Mouse (Mus musculus) effector memory CD4-positive, alpha-beta T cell, adult 5 months (primary cell): ENCODE results near the gene Kdm5a. TPM values are rescaled to one million over a fixed set of nuclear protein-coding genes. Genes with fewer than 3 reads are reported as not detected.

Experiments
- polyA plus RNA-seq: library from polyadenylated mRNA; unstranded; fragments of 100-300 nt; shearing (Covaris generic); gene quantifications from one replicate; pipeline ENCODE4 v1.2.1, GENCODE M21; 2017

Gene Kdm5a
- 144 TPM for polyA plus RNA-seq

DNA sequence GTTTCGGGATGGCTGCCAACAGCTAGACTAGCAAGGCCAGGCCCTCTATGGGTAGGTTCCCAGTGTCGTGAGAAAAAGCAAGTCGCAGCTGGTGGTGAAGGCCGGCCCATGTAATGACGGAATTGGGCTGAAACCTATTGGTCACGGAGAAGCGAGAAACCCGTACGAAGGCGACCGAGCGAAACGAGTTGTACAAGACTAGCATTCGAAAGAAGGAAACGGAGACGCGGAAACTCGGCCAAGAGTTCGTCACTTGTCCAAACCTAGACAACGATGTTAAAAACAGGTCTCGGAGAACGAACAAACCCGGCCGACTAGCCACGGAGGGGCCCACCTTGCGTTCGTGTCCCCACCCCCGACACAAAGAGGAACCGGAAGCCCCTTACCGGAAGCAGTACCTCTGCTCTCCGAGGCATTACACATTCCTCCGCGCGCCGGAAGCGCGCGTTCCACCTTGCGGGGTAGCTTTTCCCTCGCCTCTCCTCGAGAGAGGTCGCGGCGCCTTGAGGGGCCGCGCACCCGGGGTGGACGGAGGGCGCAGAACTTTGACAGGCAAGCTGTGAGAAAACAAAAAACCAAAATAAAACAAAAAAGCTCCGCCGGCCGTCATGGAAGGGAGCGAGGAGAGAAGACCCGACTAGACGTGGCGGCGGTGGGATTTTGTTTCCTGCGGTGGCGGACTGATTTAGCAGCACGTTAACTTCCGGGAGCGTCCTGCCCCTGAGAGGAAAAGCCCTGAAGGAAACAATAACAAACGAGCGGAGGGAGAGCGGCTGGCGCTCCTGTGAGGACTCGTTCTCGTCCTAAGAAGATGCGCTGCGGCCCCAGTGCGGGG lies at the start of gene Kdm5a, which contains the start of gene Ccdc77:
Gene Kdm5a (plus strand): TSS at position 437 of the 835 bp plus-strand sequence.
Gene Ccdc77 (minus strand): TSS at position 687 of the 835 bp plus-strand sequence.

DNA sequence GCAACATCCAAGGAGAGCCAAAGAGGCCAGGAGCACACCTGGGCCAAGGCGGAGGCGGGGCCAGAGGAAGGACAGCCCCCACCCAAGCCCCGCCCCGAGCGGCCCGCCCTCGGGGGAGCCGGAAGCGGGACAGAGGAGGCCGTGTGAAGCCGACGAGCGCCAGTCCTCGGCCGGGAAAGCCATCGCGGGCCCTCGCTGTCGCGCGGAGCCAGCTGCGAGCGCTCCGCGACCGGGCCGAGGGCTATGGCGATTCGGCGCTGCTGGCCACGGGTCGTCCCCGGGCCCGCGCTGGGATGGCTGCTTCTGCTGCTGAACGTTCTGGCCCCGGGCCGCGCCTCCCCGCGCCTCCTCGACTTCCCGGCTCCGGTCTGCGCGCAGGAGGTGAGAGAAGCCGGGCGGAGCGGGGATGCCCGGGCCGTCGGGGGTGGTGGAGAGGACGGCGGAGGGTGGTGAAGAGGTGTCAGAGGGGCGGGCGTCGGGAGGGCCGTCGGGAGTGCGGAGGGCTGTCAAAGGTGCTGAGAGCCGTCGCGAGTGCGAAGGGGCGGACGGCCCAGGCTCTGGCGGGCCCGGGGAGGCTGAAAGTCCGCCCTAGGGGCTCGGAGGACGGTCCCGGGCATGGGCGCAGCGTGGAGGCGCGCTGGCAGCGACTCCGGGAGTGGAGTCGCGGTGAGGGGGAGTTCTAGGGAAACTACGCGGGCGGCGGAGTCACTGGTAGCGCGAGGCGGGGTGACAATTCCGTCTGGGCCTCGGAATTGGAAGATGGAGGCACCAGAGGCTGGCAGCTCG lies 99.4 kb downstream of the Kdm5a start, which contains the start of gene Il17ra:
Gene Il17ra (plus strand): TSS at position 162 of the 786 bp plus-strand sequence.

DNA sequence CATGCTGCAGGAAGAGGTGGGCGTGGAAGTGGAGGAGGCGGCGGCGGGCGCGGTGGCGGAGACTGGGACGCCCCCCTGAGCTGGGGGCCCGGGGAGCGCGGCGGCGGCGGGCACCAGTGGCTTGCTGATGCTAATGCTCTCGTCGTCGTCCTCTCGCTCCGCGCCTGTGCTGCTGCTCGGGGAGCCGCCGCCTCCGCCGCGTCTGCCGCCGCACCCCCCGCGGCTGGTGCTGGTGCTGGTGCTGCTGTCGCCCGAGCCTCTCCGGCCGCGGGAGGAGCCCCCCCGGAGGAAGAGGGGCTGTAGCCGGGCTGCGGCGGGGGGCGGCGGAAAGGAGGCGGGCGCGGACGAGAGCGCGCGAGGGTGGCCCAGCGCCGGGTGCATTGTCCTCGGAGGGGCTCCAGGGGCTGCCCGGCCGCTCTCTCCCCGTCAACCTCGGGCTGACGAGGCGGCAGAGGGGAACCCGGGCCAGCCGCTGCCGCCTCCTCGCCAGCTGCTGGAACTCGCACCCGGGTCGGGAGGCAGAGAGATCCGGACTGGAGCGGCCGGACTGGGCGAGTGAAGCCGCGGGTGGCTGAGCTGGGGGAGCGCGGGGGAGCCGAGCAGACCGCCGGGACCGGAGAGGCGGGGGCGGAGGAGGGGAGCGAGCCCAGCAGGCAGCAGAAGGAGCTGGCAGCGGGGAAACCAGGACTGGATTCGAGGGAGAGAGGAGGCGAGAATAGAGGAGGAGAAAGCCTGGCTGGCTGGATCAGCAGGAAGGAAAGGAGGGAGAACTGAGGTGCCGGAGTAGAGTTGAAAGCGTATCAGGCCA lies 129.7 kb downstream of the Kdm5a start, which contains the start of gene Tmem121b:
Gene Tmem121b (minus strand): TSS at position 434 of the 808 bp plus-strand sequence.

Other genes starting within 250 kb of the Kdm5a start
- gene D330020A13Rik, start 69.8 kb upstream of the Kdm5a start, polyA plus RNA-seq, result not detected
- gene B4galnt3, start 69.6 kb upstream of the Kdm5a start, polyA plus RNA-seq, result 0.10 TPM
- 7.4 TPM for gene Ccdc77, start 250 bp downstream of the Kdm5a start, polyA plus RNA-seq
- 160 TPM for gene Il17ra, start 99.1 kb downstream of the Kdm5a start, polyA plus RNA-seq
- gene Tmem121b, start 129.7 kb downstream of the Kdm5a start, polyA plus RNA-seq, result 0.17 TPM
- gene Hdhd5, start 167.2 kb downstream of the Kdm5a start, polyA plus RNA-seq, result 114 TPM